Mouse (Mus musculus): ENCODE measurements around the gene H2-M5.

GRCm38 (mm10) chr17:36944121-36944775 lies 45.1 kb downstream of the H2-M5 start:
- no peak for TF ChIP-seq CTCF (IDR thresholded peaks at IDR 0.05; ENCODE audit: borderline replicate concordance, control insufficient read depth, extremely low read depth, insufficient read depth, low read length, poor library complexity)
- no peak for TF ChIP-seq POLR2A (IDR thresholded peaks at IDR 0.05; ENCODE audit: control insufficient read depth, extremely low read depth, insufficient read depth, low read length, poor library complexity)

Measured in thymus, adult 2 months (tissue).